Mouse (Mus musculus) megakaryocyte, embryonic 14.5 days (primary cell): Measurements from ENCODE around the gene Usp46.

Experiments used
- FLI1 ChIP-seq: IDR thresholded peaks from 2 replicates; pipeline ENCODE4 v1.6.1; 2012; ENCODE audit warnings: low read length, inconsistent platforms, mixed read lengths
- GATA1 ChIP-seq: IDR thresholded peaks from 3 replicates; pipeline ENCODE4 v1.6.1; 2012; ENCODE audit warnings: mixed read lengths, low read length, inconsistent platforms, borderline replicate concordance

GRCm38 (mm10) chr5:74101761-74102160 lies 33.5 kb upstream of the Usp46 start:
- no peak for TF ChIP-seq GATA1
- TF ChIP-seq FLI1, result no peak
